Mouse (Mus musculus) CD4-positive, CD25-positive, alpha-beta regulatory T cell, adult 4 months (primary cell): ENCODE measurements around the gene Ppp3cb. TPM values are rescaled to one million over a fixed set of nuclear protein-coding genes. Genes with fewer than 3 reads are reported as not detected.

Source experiments
- ATAC-seq: one replicate; pipeline ENCODE4 v1.8.0; 2017
- polyA plus RNA-seq, 2 experiments: library from polyadenylated mRNA; unstranded; fragments of 100-300 nt; shearing (Covaris generic); gene quantifications; one replicate each; pipeline ENCODE4 v1.2.1; 2017

Ppp3cb gene
- polyA plus RNA-seq, 2 experiments from 2014 or later = 27.1 to 39.6 TPM

GRCm38 (mm10) chr14:20479291-20480194, 66.8 kb downstream of the Ppp3cb start, which contains the start of gene Anxa7:
Anxa7 (minus strand) TSS chr14:20480133.
- peak; percentile 84 for ATAC-seq

- ATAC-seq = peak; percentile 13
Measured at GRCm38 (mm10) chr14:20478801-20479200, 67.6 kb downstream of the Ppp3cb start.

- ATAC-seq = no peak
Measured at GRCm38 (mm10) chr14:20478385-20478784, 68.0 kb downstream of the Ppp3cb start.

DNA sequence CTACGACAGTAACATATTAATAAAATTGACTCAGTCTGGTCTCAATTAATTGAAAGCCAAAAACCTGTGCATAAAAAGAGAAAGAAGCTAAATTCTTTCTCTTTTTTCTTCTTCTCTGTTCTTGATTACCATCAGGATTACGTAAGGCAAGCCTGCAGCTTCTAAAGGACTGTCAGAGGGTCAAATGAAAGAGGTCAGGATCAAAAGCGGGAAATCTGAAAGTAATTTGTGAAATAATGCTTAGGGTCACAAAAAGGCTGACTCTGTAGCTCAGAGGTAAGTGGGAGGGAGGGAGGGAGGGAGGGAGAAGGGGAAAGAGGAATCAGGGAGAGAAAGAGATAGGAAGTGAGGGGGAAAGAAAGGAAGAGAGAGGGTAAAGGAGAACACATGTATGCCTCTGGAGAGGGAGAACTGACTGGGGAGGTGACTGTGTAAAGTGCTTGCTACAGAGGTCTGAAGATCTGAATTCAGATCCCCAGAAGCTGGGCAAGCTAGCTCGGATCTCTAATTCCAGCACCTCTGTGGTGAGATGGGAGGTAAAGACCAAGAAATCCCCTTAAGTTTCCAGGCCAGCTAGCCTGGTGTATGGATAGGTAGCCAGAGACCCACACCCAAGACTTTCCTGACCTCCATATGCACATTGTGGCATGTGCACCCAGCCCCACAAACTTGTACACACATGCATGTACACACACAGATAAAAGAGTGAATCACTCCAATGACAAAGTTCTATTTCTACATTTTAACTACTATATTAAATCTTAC, 68.9 kb downstream of the Ppp3cb start:
- no peak for ATAC-seq

DNA sequence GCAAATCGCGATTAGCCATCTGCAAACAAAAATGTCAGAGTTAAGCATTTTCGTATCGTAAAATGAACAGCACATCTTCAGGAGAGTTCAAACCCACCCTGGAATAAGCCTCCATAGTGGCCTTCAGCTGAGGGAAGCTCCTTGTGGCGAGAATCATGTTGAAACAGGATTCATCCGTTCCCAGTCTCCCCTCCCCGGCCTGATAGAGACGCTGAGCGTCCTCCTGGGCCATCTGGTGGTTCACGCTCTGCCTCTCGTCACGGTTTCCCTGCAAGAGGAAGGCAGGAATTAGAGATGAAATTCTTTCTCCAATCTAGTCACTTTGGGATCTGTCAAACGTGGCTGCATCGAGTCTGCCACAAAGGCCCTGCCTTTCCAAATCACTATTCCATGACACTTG, 86.2 kb downstream of the Ppp3cb start:
- no peak for ATAC-seq

GRCm38 (mm10) chr14:20458378-20458777, 88.0 kb downstream of the Ppp3cb start:
- no peak for ATAC-seq

- ATAC-seq = no peak
Measured at GRCm38 (mm10) chr14:20452929-20453328, 93.4 kb downstream of the Ppp3cb start.

GRCm38 (mm10) chr14:20451765-20452331, 94.5 kb downstream of the Ppp3cb start, which contains the start of gene Cfap70:
Cfap70 (minus strand) TSS chr14:20452226.
- ATAC-seq = peak; percentile 67

GRCm38 (mm10) chr14:20451302-20451701, 95.1 kb downstream of the Ppp3cb start:
- ATAC-seq = no peak

Other genes with a start within 250 kb of the Ppp3cb start
- 10 to 100 TPM; 70.5 to 80.7 TPM for gene Ecd, start 198.5 kb downstream of the Ppp3cb start, polyA plus RNA-seq
- 10 to 100 TPM; 67.6 to 71.9 TPM for gene Fam149b, start 198.4 kb downstream of the Ppp3cb start, polyA plus RNA-seq
- 100 to 1,000 TPM; 145 to 195 TPM for gene Dnajc9, start 157.7 kb downstream of the Ppp3cb start, polyA plus RNA-seq
- 100 to 1,000 TPM in 1 of 2 experiments, 10 to 100 TPM in 1; 99.8 to 106 TPM for gene Mrps16, start 152.9 kb downstream of the Ppp3cb start, polyA plus RNA-seq
- not detected for gene Cfap70, start 94.3 kb downstream of the Ppp3cb start, polyA plus RNA-seq
- gene Anxa7, start 66.4 kb downstream of the Ppp3cb start, polyA plus RNA-seq = 10 to 100 TPM; 60.1 to 71.0 TPM
- 1 to 10 TPM; 1.5 to 3.5 TPM for gene Mss51, start 49.7 kb downstream of the Ppp3cb start, polyA plus RNA-seq
- 1 to 10 TPM; 2.1 to 2.9 TPM for gene Usp54, start 94.5 kb upstream of the Ppp3cb start, polyA plus RNA-seq
- gene Myoz1, start 110.0 kb upstream of the Ppp3cb start, polyA plus RNA-seq = not detected
- gene Synpo2l, start 121.8 kb upstream of the Ppp3cb start, polyA plus RNA-seq = not detected
- 100 to 1,000 TPM; 120 to 181 TPM for gene Sec24c, start 127.7 kb upstream of the Ppp3cb start, polyA plus RNA-seq
- 1 to 10 TPM; 5.6 to 7.7 TPM for gene Fut11, start 148.4 kb upstream of the Ppp3cb start, polyA plus RNA-seq
- 100 to 1,000 TPM; 120 to 143 TPM for gene Chchd1, start 156.4 kb upstream of the Ppp3cb start, polyA plus RNA-seq
- gene Zswim8, start 161.0 kb upstream of the Ppp3cb start, polyA plus RNA-seq = 10 to 100 TPM; 21.6 to 22.3 TPM
- 10 to 100 TPM; 12.9 to 13.7 TPM for gene Ndst2, start 188.0 kb upstream of the Ppp3cb start, polyA plus RNA-seq
- 10 to 100 TPM; 32.6 to 37.8 TPM for gene Camk2g, start 247.5 kb upstream of the Ppp3cb start, polyA plus RNA-seq